8 mouse cellular contexts compared by ENCODE assay signal in genomic region chr4:133085011-133085782, GRCm38 (mm10). TPM values are rescaled to one million over a fixed set of nuclear protein-coding genes. Genes with fewer than 3 reads are reported as not detected.
DNase-seq lines count a peak whose midpoint lies in the region; ATAC-seq and TF ChIP-seq lines count a peak whose summit lies in the region.

No protein-coding gene starts in this region.

- 1% methylated on average over 53 of the region's 53 CpGs for WGBS in heart, embryonic 15.5 days
- 2% methylated on average over 43 of the region's 53 CpGs for WGBS in kidney, postnatal 0 days
- under 1% methylated on average over 52 of the region's 53 CpGs for WGBS in lung, embryonic 14.5 days

- ATAC-seq in heart, embryonic 15.5 days (replicated peaks; ENCODE audit: insufficient number of reproducible peaks, insufficient read depth, low FRiP score, low read depth): peak; percentile 41
- peak; percentile 43 for ATAC-seq in kidney, postnatal 0 days (replicated peaks; ENCODE audit: low FRiP score, low read depth)
- 0 out of 2 replicates have a peak, but pooled peaks have one; percentile 4 for ATAC-seq in lung, embryonic 14.5 days (ENCODE audit: insufficient read depth)
- ATAC-seq in monocyte, adult 5-6 weeks (replicated peaks; ENCODE audit: insufficient number of reproducible peaks, low FRiP score, low TSS enrichment, poor library complexity, severe bottlenecking): no peak

- H3K27ac ChIP-seq in heart, embryonic 15.5 days: peak overlapping the region; percentile 95
- peak overlapping the region; percentile 92 for H3K27ac ChIP-seq in kidney, postnatal 0 days
- peak overlapping the region; percentile 94 for H3K27ac ChIP-seq in lung, embryonic 14.5 days (ENCODE audit: low read depth)

- H3K9ac ChIP-seq in heart, embryonic 15.5 days: peak overlapping the region; percentile 62
- H3K9ac ChIP-seq in kidney, postnatal 0 days (ENCODE audit: low read depth, low read length): peak overlapping the region; percentile 57
- H3K9ac ChIP-seq in lung, embryonic 14.5 days: peak overlapping the region; percentile 50

- peak overlapping the region; percentile 95 for H3K4me2 ChIP-seq in heart, embryonic 15.5 days
- peak overlapping the region; percentile 81 for H3K4me2 ChIP-seq in kidney, postnatal 0 days (ENCODE audit: low read length)
- H3K4me2 ChIP-seq in lung, embryonic 14.5 days: peak overlapping the region; percentile 90

- H3K4me1 ChIP-seq in E14TG2a.4 (replicated peaks; ENCODE audit: low read depth, low read length): peaks cover 88% of the 10 kb centered on the region
- H3K4me1 ChIP-seq in heart, embryonic 15.5 days (replicated peaks): peaks cover 67% of the 10 kb centered on the region
- peaks cover 44% of the 10 kb centered on the region for H3K4me1 ChIP-seq in kidney, postnatal 0 days (replicated peaks; ENCODE audit: insufficient read depth, low read length)
- H3K4me1 ChIP-seq in lung, embryonic 14.5 days (ENCODE audit: insufficient read depth): peaks cover 55% of the 10 kb centered on the region

- H3K4me3 ChIP-seq in E14TG2a.4 (replicated peaks; ENCODE audit: low read length): peak overlapping the region; percentile 79
- peak overlapping the region; percentile 52 for H3K4me3 ChIP-seq in heart, embryonic 15.5 days
- H3K4me3 ChIP-seq in kidney, postnatal 0 days (replicated peaks; ENCODE audit: low read depth, low read length): peak overlapping the region; percentile 28
- H3K4me3 ChIP-seq in lung, embryonic 14.5 days (ENCODE audit: low read depth, low read length): peak overlapping the region; percentile 38

- H3K36me3 ChIP-seq in E14TG2a.4 (ENCODE audit: insufficient read depth, low read length): peaks cover 15% of the 10 kb centered on the region
- peaks cover 5% of the 10 kb centered on the region; the same call in 1 of the 2 replicates for H3K36me3 ChIP-seq in heart, embryonic 15.5 days
- 0 out of 2 replicates have a peak, but pooled peaks cover under 1% of the 10 kb centered on the region for H3K36me3 ChIP-seq in kidney, postnatal 0 days (ENCODE audit: insufficient read depth, low read length)
- no peaks in the 10 kb centered on the region; the same call in 1 of the 2 replicates for H3K36me3 ChIP-seq in lung, embryonic 14.5 days (ENCODE audit: insufficient read depth)

- H3K9me3 ChIP-seq in E14TG2a.4 (ENCODE audit: low read length): peaks cover 5% of the 10 kb centered on the region; the same call in 1 of the 2 replicates
- H3K9me3 ChIP-seq in heart, embryonic 15.5 days (replicated peaks): no peaks in the 10 kb centered on the region
- no peaks in the 10 kb centered on the region for H3K9me3 ChIP-seq in kidney, postnatal 0 days (replicated peaks; ENCODE audit: low read length)
- no peaks in the 10 kb centered on the region for H3K9me3 ChIP-seq in lung, embryonic 14.5 days (ENCODE audit: low read depth, low read length)

- H3K27me3 ChIP-seq in E14TG2a.4 (ENCODE audit: insufficient read depth, low read length): no peaks in the 10 kb centered on the region
- no peaks in the 10 kb centered on the region for H3K27me3 ChIP-seq in heart, embryonic 15.5 days
- no peaks in the 10 kb centered on the region for H3K27me3 ChIP-seq in kidney, postnatal 0 days (ENCODE audit: insufficient read depth, low read length)
- H3K27me3 ChIP-seq in lung, embryonic 14.5 days (ENCODE audit: insufficient read depth, low read length): no peaks in the 10 kb centered on the region

- no peak for TF ChIP-seq CTCF in E14TG2a.4 (conservative IDR thresholded peaks at IDR 0.05; ENCODE audit: low read length)
- TF ChIP-seq CTCF in kidney, postnatal 0 days (IDR thresholded peaks at IDR 0.05; ENCODE audit: low read depth): peak; percentile 25; the same call in 1 of the 2 replicates
- TF ChIP-seq CTCF in lung, embryonic 14.5 days (IDR thresholded peaks at IDR 0.05; ENCODE audit: low read depth): no peak

- peak; percentile 19 for DNase-seq in A20 (ENCODE audit: low read depth, low spot score)
- DNase-seq in cerebellum, postnatal 25 days: peak; percentile 77 to 85
- peak; percentile 74 for DNase-seq in kidney, postnatal 0 days (ENCODE audit: low spot score)
- peak; percentile 67 for DNase-seq in lung, embryonic 14.5 days
- DNase-seq in retina, postnatal 7 days (ENCODE audit: low read depth, low spot score): peak; percentile 60

RNA-seq across cellular contexts. Expression of gene Wasf2, which starts 45.1 kb away (rescaled TPM):
- 67.3 and 72.8 TPM in 2 replicates for polyA plus RNA-seq in heart, embryonic 15.5 days (2015; fragmentation: Nextera tagmentation; extraction: Ambion mirVana)
- 98.8 and 113 TPM in 2 replicates for polyA plus RNA-seq in kidney, postnatal 0 days (2015; fragmentation: Nextera tagmentation; extraction: Ambion mirVana)
- polyA plus RNA-seq in lung, embryonic 14.5 days (2014; fragmentation: Nextera tagmentation; extraction: Ambion mirVana): 96.3 and 101 TPM in 2 replicates
- total RNA-seq in monocyte, adult 5-6 weeks (2017): 66.9 to 107 TPM (median 85.9 TPM) in 3 replicates

Comparison
In these comparisons a context has a peak if more than half of its experiments do, and no peak if none do; other contexts are left out.
1. DNase-seq: peak in every context shown above with its lines; median percentile 81 in cerebellum, postnatal 25 days; 74 in kidney, postnatal 0 days; 67 in lung, embryonic 14.5 days; 60 in retina, postnatal 7 days; 19 in A20.
2. H3K4me3 ChIP-seq: peak in every context shown above with its lines; median percentile 79 in E14TG2a.4; 52 in heart, embryonic 15.5 days; 38 in lung, embryonic 14.5 days; 28 in kidney, postnatal 0 days.